Mouse (Mus musculus): ENCODE measurements around the gene Cd55. TPM values are rescaled to one million over a fixed set of nuclear protein-coding genes. Genes with fewer than 3 reads are reported as not detected.
"Not testable (repeated sequence)": the region's sequence is repeated elsewhere in the genome, so short reads cannot be mapped to it uniquely, and the experiment has no call there.

Cd55 gene
- total RNA-seq (2021), result 10 to 100 TPM; 11.4 to 13.2 TPM

GRCm38 (mm10) chr1:130462084-130462861 is at the start of gene Cd55:
TSS of gene Cd55 (minus strand) at chr1:130462744.
- DNase-seq, result peak; percentile 91

GRCm38 (mm10) chr1:130511823-130512370 is 49.4 kb upstream of the Cd55 start:
- peak; percentile 23 for DNase-seq

GRCm38 (mm10) chr1:130508957-130509350 is 46.4 kb upstream of the Cd55 start:
- no peak for DNase-seq

GRCm38 (mm10) chr1:130508030-130508956 is 45.7 kb upstream of the Cd55 start:
- no peak for DNase-seq

GRCm38 (mm10) chr1:130507408-130507807 is 44.9 kb upstream of the Cd55 start:
- no peak for DNase-seq

- no peak for DNase-seq
These were observed 37.4 kb upstream of the Cd55 start for GRCm38 (mm10) chr1:130499962-130500361.

- no peak for DNase-seq
These were observed 35.8 kb upstream of the Cd55 start for GRCm38 (mm10) chr1:130498331-130498730.

- DNase-seq, result no peak
These were observed 24.4 kb upstream of the Cd55 start for GRCm38 (mm10) chr1:130486816-130487545.

- no peak for DNase-seq
These were observed 23.5 kb upstream of the Cd55 start for GRCm38 (mm10) chr1:130485828-130486620.

GRCm38 (mm10) chr1:130485376-130485775 is 22.8 kb upstream of the Cd55 start:
- DNase-seq, result no peak

- DNase-seq, result no peak
These were observed 12.4 kb upstream of the Cd55 start for GRCm38 (mm10) chr1:130474936-130475335.

GRCm38 (mm10) chr1:130474226-130474625 is 11.7 kb upstream of the Cd55 start:
- no peak for DNase-seq

GRCm38 (mm10) chr1:130470074-130470473 is 7.5 kb upstream of the Cd55 start:
- DNase-seq, result no peak

- DNase-seq, result no peak
These were observed 4.9 kb upstream of the Cd55 start for GRCm38 (mm10) chr1:130467453-130467852.

GRCm38 (mm10) chr1:130464173-130464572 is 1.6 kb upstream of the Cd55 start:
- no peak for DNase-seq

- no peak for DNase-seq
These were observed 323 bp upstream of the Cd55 start for GRCm38 (mm10) chr1:130462867-130463266.

- no peak for DNase-seq
These were observed 7.4 kb downstream of the Cd55 start for GRCm38 (mm10) chr1:130455111-130455510.

GRCm38 (mm10) chr1:130442930-130443329 is 19.6 kb downstream of the Cd55 start:
- DNase-seq, result not testable (repeated sequence)

- no peak for DNase-seq
These were observed 31.6 kb downstream of the Cd55 start for GRCm38 (mm10) chr1:130430920-130431319.

GRCm38 (mm10) chr1:130428667-130429066 is 33.9 kb downstream of the Cd55 start:
- DNase-seq, result not testable (repeated sequence)

- DNase-seq, result not testable (repeated sequence)
These were observed 35.2 kb downstream of the Cd55 start for GRCm38 (mm10) chr1:130427175-130427853.

All from heart, postnatal 4 days (tissue).